Mouse (Mus musculus): ENCODE data around the gene Usp10. TPM values are rescaled to one million over a fixed set of nuclear protein-coding genes. Genes with fewer than 3 reads are reported as not detected.

Usp10 gene
- polyA plus RNA-seq, 1 experiment from 2014 or later, result 44.1 TPM

- peaks cover 26% of the 10 kb centered on the region for H3K27me3 ChIP-seq (ENCODE audit: insufficient read depth, low read length)
- H3K4me3 ChIP-seq (ENCODE audit: low read depth, low read length), result peak within 1 kb of the TSS; percentile 37
- no peak within 1 kb of the TSS for H3K9ac ChIP-seq (replicated peaks)
- DNase-seq, result peak; percentile 75
- H3K4me1 ChIP-seq (ENCODE audit: insufficient read depth), result no peaks in the 10 kb centered on the region
- no peaks in the 10 kb centered on the region for H3K9me3 ChIP-seq (ENCODE audit: low read length)
- WGBS (ENCODE audit: insufficient replicate concordance), result 1% methylated on average over 25 of the region's 25 CpGs
- no peak for TF ChIP-seq EP300 (IDR thresholded peaks at IDR 0.05; ENCODE audit: low read depth)
- TF ChIP-seq CTCF (IDR thresholded peaks at IDR 0.05; ENCODE audit: low read depth), result peak; percentile 34; the same call in 1 of the 2 replicates
- H3K27ac ChIP-seq (ENCODE audit: low read depth), result no peak within 1 kb of the TSS
- peak; percentile 44; the same call in 1 of the 2 replicates for ATAC-seq
- no peaks in the 10 kb centered on the region for H3K36me3 ChIP-seq (replicated peaks; ENCODE audit: insufficient read depth, low read length)
- H3K4me2 ChIP-seq (ENCODE audit: low read depth, low read length), result peak within 1 kb of the TSS; percentile 44
Observed at GRCm38 (mm10) chr8:119992249-119992648, 82.1 kb downstream of the Usp10 start, which contains the start of gene Crispld2. Crispld2 (plus strand) TSS chr8:119992438.

GRCm38 (mm10) chr8:119994114-119994513 is 84.0 kb downstream of the Usp10 start:
- Histone ChIP-seq H3K4me1 (ENCODE audit: insufficient read depth) (no peaks in the 10 kb centered on the region), H3K36me3 (replicated peaks; ENCODE audit: insufficient read depth, low read length) (no peaks in the 10 kb centered on the region), H3K4me3 (ENCODE audit: low read depth, low read length) (no peak overlapping the region), H3K9ac (replicated peaks) (no peak overlapping the region), H3K4me2 (ENCODE audit: low read depth, low read length) (peak overlapping the region; percentile 29; the same call in 1 of the 2 replicates), H3K27ac (ENCODE audit: low read depth) (no peak overlapping the region), H3K9me3 (ENCODE audit: low read length) (no peaks in the 10 kb centered on the region), H3K27me3 (ENCODE audit: insufficient read depth, low read length) (peaks cover 26% of the 10 kb centered on the region)
- DNase-seq (no peak), ATAC-seq (no peak)
- TF ChIP-seq CTCF (IDR thresholded peaks at IDR 0.05; ENCODE audit: low read depth) (no peak), EP300 (IDR thresholded peaks at IDR 0.05; ENCODE audit: low read depth) (no peak)
- 69% methylated on average over 7 of the region's 7 CpGs for WGBS (ENCODE audit: insufficient replicate concordance)

- TF ChIP-seq CTCF (IDR thresholded peaks at IDR 0.05; ENCODE audit: low read depth) (no peak), EP300 (IDR thresholded peaks at IDR 0.05; ENCODE audit: low read depth) (no peak)
- no peaks in the 10 kb centered on the region for H3K36me3 ChIP-seq (replicated peaks; ENCODE audit: insufficient read depth, low read length)
- ATAC-seq (no peak), DNase-seq (no peak)
- no peak overlapping the region for H3K27ac ChIP-seq (ENCODE audit: low read depth)
- no peak overlapping the region for H3K9ac ChIP-seq (replicated peaks)
- H3K4me2 ChIP-seq (ENCODE audit: low read depth, low read length), result no peak overlapping the region
- H3K27me3 ChIP-seq (ENCODE audit: insufficient read depth, low read length), result peaks cover 26% of the 10 kb centered on the region
- no peaks in the 10 kb centered on the region for H3K9me3 ChIP-seq (ENCODE audit: low read length)
- WGBS (ENCODE audit: insufficient replicate concordance), result 67% methylated on average over 6 of the region's 6 CpGs
- H3K4me1 ChIP-seq (ENCODE audit: insufficient read depth), result no peaks in the 10 kb centered on the region
- no peak overlapping the region for H3K4me3 ChIP-seq (ENCODE audit: low read depth, low read length)
Observed at GRCm38 (mm10) chr8:119994556-119994955, 84.4 kb downstream of the Usp10 start.

- no peaks in the 10 kb centered on the region for H3K4me1 ChIP-seq (ENCODE audit: insufficient read depth)
- no peak for ATAC-seq
- no peak overlapping the region for H3K27ac ChIP-seq (ENCODE audit: low read depth)
- H3K9me3 ChIP-seq (ENCODE audit: low read length), result no peaks in the 10 kb centered on the region
- peaks cover 14% of the 10 kb centered on the region for H3K27me3 ChIP-seq (ENCODE audit: insufficient read depth, low read length)
- DNase-seq, result no peak
- H3K36me3 ChIP-seq (replicated peaks; ENCODE audit: insufficient read depth, low read length), result no peaks in the 10 kb centered on the region
- WGBS (ENCODE audit: insufficient replicate concordance), result 66% methylated on average over 4 of the region's 4 CpGs
- no peak overlapping the region for H3K9ac ChIP-seq (replicated peaks)
- H3K4me3 ChIP-seq (ENCODE audit: low read depth, low read length), result no peak overlapping the region
- no peak for TF ChIP-seq CTCF (IDR thresholded peaks at IDR 0.05; ENCODE audit: low read depth)
- no peak overlapping the region for H3K4me2 ChIP-seq (ENCODE audit: low read depth, low read length)
Observed at GRCm38 (mm10) chr8:119997266-119997665, 87.1 kb downstream of the Usp10 start.

- ATAC-seq, result no peak
- WGBS (ENCODE audit: insufficient replicate concordance), result 44% methylated on average over 8 of the region's 8 CpGs
Observed at GRCm38 (mm10) chr8:120000461-120000860, 90.3 kb downstream of the Usp10 start.

DNA sequence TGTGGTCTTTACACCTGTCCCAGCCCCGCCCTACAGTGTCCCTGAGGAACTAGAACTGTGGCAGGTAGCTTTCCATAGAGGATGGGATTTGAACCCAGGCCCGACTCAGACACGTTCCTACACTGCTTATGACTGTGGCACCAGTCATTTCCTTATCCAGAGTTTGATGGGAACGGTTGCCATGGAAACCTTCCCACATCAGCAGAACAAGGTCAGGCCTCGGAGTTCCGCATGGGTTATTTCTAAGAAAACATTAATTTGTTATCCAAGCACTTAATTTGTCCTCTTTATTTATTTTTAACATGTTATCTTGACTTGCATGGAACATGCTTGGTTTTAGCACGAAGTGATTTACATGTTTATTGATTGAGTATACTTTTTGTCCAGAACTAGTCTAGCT is 91.6 kb downstream of the Usp10 start:
- H3K9me3 ChIP-seq (ENCODE audit: low read length), result no peaks in the 10 kb centered on the region
- H3K27ac ChIP-seq (ENCODE audit: low read depth), result no peak overlapping the region
- no peak for ATAC-seq
- 68% methylated on average over 7 of the region's 7 CpGs for WGBS (ENCODE audit: insufficient replicate concordance)
- H3K9ac ChIP-seq (replicated peaks), result no peak overlapping the region
- H3K4me2 ChIP-seq (ENCODE audit: low read depth, low read length), result no peak overlapping the region
- no peak overlapping the region for H3K4me3 ChIP-seq (ENCODE audit: low read depth, low read length)
- H3K36me3 ChIP-seq (replicated peaks; ENCODE audit: insufficient read depth, low read length), result no peaks in the 10 kb centered on the region
- TF ChIP-seq CTCF (IDR thresholded peaks at IDR 0.05; ENCODE audit: low read depth) (no peak), EP300 (IDR thresholded peaks at IDR 0.05; ENCODE audit: low read depth) (no peak)
- H3K27me3 ChIP-seq (ENCODE audit: insufficient read depth, low read length), result no peaks in the 10 kb centered on the region
- no peak for DNase-seq
- no peaks in the 10 kb centered on the region for H3K4me1 ChIP-seq (ENCODE audit: insufficient read depth)

More at GRCm38 (mm10) chr8:120000461-120000860, 90.3 kb downstream of the Usp10 start:
- Histone ChIP-seq H3K4me1 (ENCODE audit: insufficient read depth) (no peaks in the 10 kb centered on the region), H3K4me2 (ENCODE audit: low read depth, low read length) (no peak overlapping the region), H3K9ac (replicated peaks) (no peak overlapping the region), H3K36me3 (replicated peaks; ENCODE audit: insufficient read depth, low read length) (no peaks in the 10 kb centered on the region), H3K27ac (ENCODE audit: low read depth) (no peak overlapping the region), H3K9me3 (ENCODE audit: low read length) (no peaks in the 10 kb centered on the region), H3K4me3 (ENCODE audit: low read depth, low read length) (no peak overlapping the region), H3K27me3 (ENCODE audit: insufficient read depth, low read length) (no peaks in the 10 kb centered on the region)
- no peak for DNase-seq
- TF ChIP-seq CTCF (IDR thresholded peaks at IDR 0.05; ENCODE audit: low read depth) (no peak), EP300 (IDR thresholded peaks at IDR 0.05; ENCODE audit: low read depth) (no peak)

DNA sequence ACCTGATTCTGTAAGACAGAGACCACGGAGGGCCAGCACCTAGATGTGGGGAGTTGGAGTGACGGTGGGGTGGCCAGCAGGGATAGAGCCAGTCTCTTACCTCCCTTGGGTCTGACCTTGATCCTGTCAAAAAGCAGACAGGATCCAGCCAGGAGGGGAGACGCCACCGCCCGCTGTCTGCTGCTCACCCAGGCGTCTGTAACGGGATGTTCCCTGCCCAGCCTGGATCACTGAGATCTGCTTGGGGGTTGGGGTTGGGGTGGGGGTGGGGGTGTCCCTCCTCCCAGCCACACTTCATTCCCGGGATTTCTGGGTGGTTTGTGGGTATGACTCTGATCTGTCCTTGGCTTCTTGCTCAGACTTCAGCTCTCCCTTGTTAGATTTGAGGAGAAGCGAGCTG is 92.2 kb downstream of the Usp10 start:
- H3K4me2 ChIP-seq (ENCODE audit: low read depth, low read length), result no peak overlapping the region
- H3K36me3 ChIP-seq (replicated peaks; ENCODE audit: insufficient read depth, low read length), result no peaks in the 10 kb centered on the region
- no peak overlapping the region for H3K9ac ChIP-seq (replicated peaks)
- DNase-seq, result no peak
- H3K27me3 ChIP-seq (ENCODE audit: insufficient read depth, low read length), result no peaks in the 10 kb centered on the region
- H3K4me3 ChIP-seq (ENCODE audit: low read depth, low read length), result no peak overlapping the region
- H3K27ac ChIP-seq (ENCODE audit: low read depth), result no peak overlapping the region
- TF ChIP-seq CTCF (IDR thresholded peaks at IDR 0.05; ENCODE audit: low read depth) (no peak), EP300 (IDR thresholded peaks at IDR 0.05; ENCODE audit: low read depth) (no peak)
- no peaks in the 10 kb centered on the region for H3K9me3 ChIP-seq (ENCODE audit: low read length)
- H3K4me1 ChIP-seq (ENCODE audit: insufficient read depth), result no peaks in the 10 kb centered on the region
- WGBS (ENCODE audit: insufficient replicate concordance), result 54% methylated on average over 9 of the region's 9 CpGs
- ATAC-seq, result no peak
